Mouse (Mus musculus) retina, postnatal 7 days (tissue): Measurements from ENCODE around the gene Wdr34.

Source experiments
- DNase-seq: peaks from one replicate; pipeline ENCODE4 v3.0.0-alpha.2; 2012; ENCODE audit warnings: low read depth, low spot score

Gene Wdr34

DNA sequence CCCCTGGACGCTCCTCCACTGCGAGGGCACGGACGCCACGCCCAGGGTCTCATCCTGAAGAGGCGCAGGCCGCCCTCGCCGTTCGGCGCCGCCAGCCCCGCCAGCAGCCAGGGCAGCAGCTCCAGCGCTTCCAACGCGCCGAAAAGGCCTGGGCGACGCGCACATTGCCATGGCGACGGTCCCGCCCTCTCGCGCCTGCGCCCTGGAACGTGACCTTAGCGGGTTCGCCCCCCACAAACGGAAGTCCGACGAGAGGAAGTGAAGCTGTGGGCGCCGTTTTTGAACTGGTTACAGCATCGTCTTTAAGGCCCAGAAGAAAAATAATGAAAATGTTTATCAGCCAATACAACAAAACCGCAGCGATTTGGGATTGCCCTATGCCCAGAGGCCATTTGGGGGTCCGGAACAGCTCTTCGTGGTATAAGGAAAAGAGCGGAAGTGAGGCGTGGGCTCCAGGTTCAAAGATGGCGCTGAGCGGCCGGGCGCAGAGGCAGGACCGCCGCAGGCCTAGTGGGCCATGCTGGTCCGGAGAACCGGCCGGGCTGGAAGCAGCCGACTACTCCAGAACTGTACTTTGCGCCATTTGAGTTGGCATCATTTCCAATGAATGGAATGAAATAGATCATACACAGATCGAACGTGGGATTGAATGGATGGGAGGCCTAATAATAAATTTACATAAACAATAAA, at the start of gene Wdr34:
TSS of gene Wdr34 (minus strand) at position 183 of the 690 bp plus-strand sequence.
- peak; percentile 97 for DNase-seq

- no peak for DNase-seq
Measured at GRCm38 (mm10) chr2:30095882-30096527, 47.3 kb upstream of the Wdr34 start.

GRCm38 (mm10) chr2:30094208-30094588, 45.5 kb upstream of the Wdr34 start:
- DNase-seq: no peak

DNA sequence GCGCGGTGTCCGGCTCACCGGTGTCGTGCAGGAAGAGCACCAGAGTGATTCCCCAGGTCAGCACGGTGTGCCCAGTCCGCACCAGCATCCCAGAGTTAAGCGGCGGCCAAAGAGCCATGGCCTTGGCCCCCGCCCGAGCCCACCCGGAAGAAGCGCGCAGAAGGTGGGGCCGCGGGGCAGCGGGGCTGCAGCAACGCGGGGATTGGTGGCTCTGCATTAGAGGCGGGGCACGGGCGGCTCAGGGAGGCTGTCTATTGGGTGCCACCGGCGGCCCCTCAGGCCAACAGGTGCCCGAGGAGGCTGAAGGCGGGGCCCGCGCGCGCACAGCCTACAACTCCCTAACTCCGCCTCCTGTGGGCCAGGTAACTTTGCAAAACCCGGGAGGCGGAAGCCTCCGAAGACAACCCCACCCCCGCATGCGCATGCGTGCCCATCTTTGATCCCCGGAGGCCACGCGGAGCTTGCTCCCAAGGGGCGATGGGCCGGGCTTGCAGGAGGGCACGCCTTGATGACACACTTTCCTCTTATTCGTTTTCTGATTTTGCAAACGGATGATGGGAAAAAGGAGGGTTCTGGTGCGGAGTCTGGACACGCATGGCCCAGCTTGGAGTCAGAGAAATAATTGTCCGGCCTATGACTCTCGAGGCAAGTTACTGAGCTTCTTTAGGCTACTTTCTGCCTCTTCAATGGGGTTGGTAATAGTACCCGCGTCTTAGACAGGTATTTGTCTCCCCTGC, 45.0 kb upstream of the Wdr34 start, which contains the start of gene Zdhhc12:
TSS of gene Zdhhc12 (minus strand) at position 178 of the 737 bp plus-strand sequence.
- peak; percentile 88 for DNase-seq

GRCm38 (mm10) chr2:30092280-30092918, 43.7 kb upstream of the Wdr34 start:
- DNase-seq: peak; percentile 35

DNA sequence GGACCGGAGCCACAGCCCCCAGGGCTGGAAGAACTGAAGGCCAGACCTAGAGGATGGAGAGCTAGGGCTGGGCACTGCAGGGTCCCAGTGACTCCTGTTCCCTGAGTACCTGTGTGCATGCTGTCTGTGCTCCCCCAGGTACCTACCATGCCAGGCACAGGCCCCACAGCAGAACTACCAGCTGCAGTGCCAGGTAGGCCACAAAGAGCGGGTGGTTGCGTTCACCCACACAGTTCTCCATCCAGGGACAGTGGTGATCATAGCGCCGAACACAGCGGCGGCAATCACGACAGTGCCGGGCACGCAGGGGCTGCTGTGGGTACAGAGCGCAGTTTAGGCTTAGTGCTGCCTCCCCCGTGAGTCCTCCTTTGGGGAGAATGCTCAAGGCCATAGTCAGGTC, 42.8 kb upstream of the Wdr34 start:
- no peak for DNase-seq

DNA sequence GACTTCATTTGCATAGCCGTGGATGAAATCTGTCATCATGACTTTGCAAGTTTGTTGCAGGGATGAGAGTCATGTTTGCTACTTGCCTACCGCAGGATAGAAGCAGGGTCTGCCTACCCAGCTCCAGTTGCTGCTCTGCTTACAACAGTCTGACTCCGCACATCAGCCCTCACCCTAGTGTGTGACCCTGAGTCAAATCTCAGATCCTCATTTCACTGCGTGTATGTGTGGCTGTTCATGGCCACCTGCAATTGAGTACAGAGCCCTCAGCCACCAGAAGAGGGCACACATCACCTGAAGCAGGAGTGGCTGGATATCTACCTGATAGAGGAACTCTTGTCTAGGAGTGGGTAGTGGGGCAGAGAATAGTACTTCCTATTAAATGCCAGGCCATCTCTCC, 38.6 kb upstream of the Wdr34 start:
- no peak for DNase-seq

GRCm38 (mm10) chr2:30084632-30085031, 36.0 kb upstream of the Wdr34 start:
- DNase-seq: no peak

- DNase-seq: no peak
Measured at GRCm38 (mm10) chr2:30084113-30084512, 35.4 kb upstream of the Wdr34 start.

DNA sequence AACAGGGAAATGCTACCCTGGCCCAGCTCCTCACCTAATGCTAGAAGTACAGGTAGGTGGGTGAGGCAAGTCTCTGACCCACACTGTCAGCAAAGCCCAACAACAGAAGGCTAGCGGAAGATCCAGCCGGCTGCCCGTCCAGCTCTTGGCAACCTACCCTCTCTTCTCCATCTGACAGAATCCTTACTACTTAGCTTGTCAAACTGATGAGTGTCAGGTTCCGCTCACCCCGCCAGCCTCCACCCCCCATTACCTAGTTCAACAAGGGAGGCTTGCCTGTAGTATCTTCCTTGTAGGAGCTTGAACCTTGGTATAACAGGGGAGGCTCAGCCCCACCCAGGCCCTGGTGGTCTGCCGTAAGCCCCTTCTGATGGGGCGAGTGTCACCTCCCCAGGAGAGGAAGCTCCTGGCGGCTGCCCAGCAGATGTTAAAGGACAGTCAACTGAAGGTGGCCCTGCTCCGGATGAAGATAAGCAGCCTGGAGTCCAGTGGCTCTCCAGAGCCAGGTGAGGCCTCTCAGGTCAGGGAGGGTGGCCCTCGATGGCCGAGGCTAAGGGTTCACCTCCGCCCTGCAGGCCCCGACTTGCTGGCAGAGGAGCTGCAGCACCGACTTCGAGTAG, 31.6 kb upstream of the Wdr34 start:
- DNase-seq: no peak

- no peak for DNase-seq
Measured at GRCm38 (mm10) chr2:30078760-30079159, 30.1 kb upstream of the Wdr34 start.

DNA sequence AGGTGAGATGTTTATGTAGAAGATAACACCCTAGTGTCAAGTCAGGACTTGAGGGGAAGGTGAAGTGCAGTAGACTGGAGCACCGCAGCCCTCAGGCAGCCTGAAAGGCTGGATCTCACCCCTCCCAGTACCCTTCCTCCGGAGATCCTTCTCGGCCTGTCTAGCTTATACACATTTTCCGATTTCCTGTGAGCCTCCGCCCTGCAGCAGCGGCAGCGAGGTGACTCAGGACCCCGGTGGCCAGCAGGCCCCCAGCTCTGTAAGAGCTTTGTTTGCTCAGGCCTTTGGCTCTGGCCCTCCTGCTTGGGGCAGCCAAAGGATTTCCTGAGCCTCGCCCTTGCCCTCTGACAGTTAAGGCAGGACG, 29.6 kb upstream of the Wdr34 start:
- no peak for DNase-seq

- DNase-seq: peak; percentile 71
Measured at GRCm38 (mm10) chr2:30077502-30078348, 29.0 kb upstream of the Wdr34 start, which contains the start of gene Pkn3. Gene Pkn3, plus strand, starts transcription at chr2:30077684.

- no peak for DNase-seq
Measured at GRCm38 (mm10) chr2:30076959-30077358, 28.3 kb upstream of the Wdr34 start.

- DNase-seq: no peak
Measured at GRCm38 (mm10) chr2:30076439-30076838, 27.8 kb upstream of the Wdr34 start.

DNA sequence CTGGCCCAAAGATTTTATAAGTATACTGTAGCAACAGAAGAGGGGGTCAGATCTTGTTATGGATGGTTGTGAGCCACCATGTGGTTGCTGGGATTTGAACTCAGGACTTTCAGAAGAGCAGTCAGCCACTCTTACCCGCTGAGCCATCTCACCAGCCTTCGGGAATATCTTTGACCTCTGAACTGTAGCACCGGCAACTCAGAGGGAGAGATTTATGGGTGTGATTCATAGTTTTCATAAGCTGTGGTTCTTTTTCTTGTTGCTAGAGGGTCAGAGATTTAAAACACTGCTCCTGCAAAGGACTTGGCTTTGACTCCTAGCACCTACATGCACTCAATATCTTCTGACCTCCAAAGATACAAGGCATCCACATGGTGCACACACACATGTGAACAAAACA, 26.9 kb upstream of the Wdr34 start:
- DNase-seq: no peak

DNA sequence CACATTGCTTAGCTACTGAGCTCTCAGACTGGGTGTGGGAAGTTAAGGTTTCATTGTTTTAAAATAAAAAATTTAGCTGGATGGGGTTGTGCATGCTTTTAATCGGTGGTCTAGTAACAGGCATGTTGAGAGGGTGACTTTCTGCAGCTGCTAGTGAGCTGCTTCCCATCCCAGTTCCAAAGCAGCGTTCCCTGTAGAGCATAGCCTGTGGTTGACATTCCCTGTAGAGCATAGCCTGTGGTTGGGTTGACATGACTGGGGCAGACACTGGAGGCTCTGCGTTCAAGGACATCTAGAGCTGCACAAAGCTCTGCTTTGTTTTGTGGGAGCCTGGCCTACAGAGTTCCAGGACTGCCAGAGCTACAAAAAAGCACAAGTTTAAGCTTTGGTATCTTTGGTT, 24.6 kb upstream of the Wdr34 start:
- no peak for DNase-seq

GRCm38 (mm10) chr2:30072875-30073274, 24.2 kb upstream of the Wdr34 start:
- no peak for DNase-seq

- no peak for DNase-seq
Measured at GRCm38 (mm10) chr2:30067962-30068361, 19.3 kb upstream of the Wdr34 start.

GRCm38 (mm10) chr2:30067031-30067888, 18.6 kb upstream of the Wdr34 start:
- peak; percentile 37 for DNase-seq
